Mouse (Mus musculus) heart, adult 2 months (tissue): ENCODE data around the gene Slf2. TPM values are rescaled to one million over a fixed set of nuclear protein-coding genes. Genes with fewer than 3 reads are reported as not detected.

Source experiments
- DNase-seq, 2 experiments: peaks; one replicate each; pipeline ENCODE4 v3.0.0; 2021
- H3K27ac ChIP-seq: fragments of 200-600 bp; 2 replicates; pipeline ENCODE4 v1.8.1; 2022
- H3K27me3 ChIP-seq: fragments of 200-500 bp; 2 replicates; pipeline ENCODE4 v1.6.1; 2012; ENCODE audit warnings: mild to moderate bottlenecking, low read length, inconsistent platforms, mixed read lengths; ENCODE audit not compliant: control insufficient read depth, insufficient read depth
- H3K36me3 ChIP-seq: fragments of 200-500 bp; 2 replicates; pipeline ENCODE4 v1.6.1; 2012; ENCODE audit warnings: low read length, inconsistent platforms; ENCODE audit not compliant: control insufficient read depth, insufficient read depth
- H3K4me1 ChIP-seq: fragments of 200-500 bp; 2 replicates; pipeline ENCODE4 v1.6.1; 2011; ENCODE audit warnings: low read length; ENCODE audit not compliant: control insufficient read depth, insufficient read depth
- H3K4me3 ChIP-seq: fragments of 200-600 bp; 2 replicates; pipeline ENCODE4 v1.8.1; 2022
- H3K79me2 ChIP-seq: fragments of 200-500 bp; replicated peaks from 2 replicates; pipeline ENCODE4 v1.6.1; 2012; ENCODE audit warnings: mild to moderate bottlenecking, inconsistent platforms, low read length, moderate library complexity, mixed read lengths; ENCODE audit not compliant: control insufficient read depth, insufficient read depth
- H3K9ac ChIP-seq: fragments of 200-500 bp; 2 replicates; pipeline ENCODE4 v1.6.1; 2012; ENCODE audit warnings: low read depth, mild to moderate bottlenecking, control low read depth, inconsistent platforms, low read length, mixed read lengths
- CTCF ChIP-seq: fragments of 200-600 bp; IDR thresholded peaks from 2 replicates; pipeline ENCODE4 v1.8.1; 2022; ENCODE audit warnings: antibody characterized with exemption, mild to moderate bottlenecking, moderate library complexity
- EP300 ChIP-seq: fragments of 200-500 bp; IDR thresholded peaks from 2 replicates; pipeline ENCODE4 v1.6.1; 2011; ENCODE audit warnings: low read depth, low read length, control low read depth; ENCODE audit not compliant: insufficient read depth
- POLR2A ChIP-seq: fragments of 200-500 bp; IDR thresholded peaks from 2 replicates; pipeline ENCODE4 v1.6.1; 2011; ENCODE audit warnings: mild to moderate bottlenecking, low read depth, low read length, control low read depth; ENCODE audit not compliant: insufficient read depth
- WGBS: fragments of 180-500 bp; shearing (Covaris S2); methylation state at CpG from one replicate; pipeline ENCODE4 v1.1.7; 2018; 5-methylcytosine and 5-hydroxymethylcytosine counted together
- intact Hi-C: fragments of 180-260 bp; cut with DNase I; formaldehyde crosslinking; loops from one replicate; pipeline ENCODE4 v1.15.1; 2025
- polyA plus RNA-seq: library from polyadenylated mRNA; depleted of rRNA; stranded (reverse); fragments of >200 nt; gene quantifications from 2 replicates; pipeline ENCODE4 v1.2.3, GENCODE M21; 2012
- total RNA-seq, 2 experiments: library from RNA; stranded (reverse); gene quantifications; 2 replicates each; pipeline ENCODE4 v1.2.3; 2021

The Slf2 gene
- total and polyA plus RNA-seq, 3 experiments, result 16.6 to 23.0 (median 18.4) TPM

- H3K9ac ChIP-seq, result no peak overlapping the region
- no peak overlapping the region for H3K27ac ChIP-seq
- DNase-seq, result no peak
- TF ChIP-seq POLR2A (no peak), CTCF (no peak), EP300 (no peak)
- intact Hi-C loops, result no loop called here
- no peaks in the 10 kb centered on the region for H3K27me3 ChIP-seq
- no peaks in the 10 kb centered on the region for H3K79me2 ChIP-seq
- H3K36me3 ChIP-seq, result no peaks in the 10 kb centered on the region
- WGBS, result 80% methylated on average over 2 of the region's 2 CpGs
- H3K4me3 ChIP-seq, result no peak overlapping the region
- H3K4me1 ChIP-seq, result peaks cover 1% of the 10 kb centered on the region; the same call in 1 of the 2 replicates
These were observed 49.8 kb downstream of the Slf2 start for GRCm38 (mm10) chr19:44980787-44981186.

GRCm38 (mm10) chr19:44982477-44983115 lies 51.6 kb downstream of the Slf2 start:
- Histone ChIP-seq H3K9ac (no peak overlapping the region), H3K27me3 (no peaks in the 10 kb centered on the region), H3K79me2 (no peaks in the 10 kb centered on the region), H3K4me1 (peaks cover 1% of the 10 kb centered on the region; the same call in 1 of the 2 replicates), H3K36me3 (no peaks in the 10 kb centered on the region), H3K4me3 (no peak overlapping the region), H3K27ac (no peak overlapping the region)
- intact Hi-C loops, result no loop called here
- 44% methylated on average over 7 of the region's 7 CpGs for WGBS
- no peak for DNase-seq
- TF ChIP-seq EP300 (no peak), CTCF (no peak), POLR2A (no peak)

GRCm38 (mm10) chr19:44983366-44983765 lies 52.4 kb downstream of the Slf2 start:
- WGBS, result 88% methylated on average over 6 of the region's 6 CpGs

GRCm38 (mm10) chr19:44984420-44984819 lies 53.5 kb downstream of the Slf2 start:
- no peaks in the 10 kb centered on the region for H3K36me3 ChIP-seq
- TF ChIP-seq CTCF, result no peak
- TF ChIP-seq EP300, result no peak
- TF ChIP-seq POLR2A, result no peak
- no peak overlapping the region for H3K4me3 ChIP-seq
- H3K27ac ChIP-seq, result no peak overlapping the region
- DNase-seq, result no peak
- H3K79me2 ChIP-seq, result no peaks in the 10 kb centered on the region
- 94% methylated on average over 4 of the region's 4 CpGs for WGBS
- intact Hi-C loops, result no loop called here
- peaks cover 3% of the 10 kb centered on the region; the same call in 1 of the 2 replicates for H3K27me3 ChIP-seq
- no peak overlapping the region for H3K9ac ChIP-seq
- peaks cover 5% of the 10 kb centered on the region; the same call in 1 of the 2 replicates for H3K4me1 ChIP-seq

More at GRCm38 (mm10) chr19:44983366-44983765, 52.4 kb downstream of the Slf2 start:
- Histone ChIP-seq H3K36me3 (no peaks in the 10 kb centered on the region), H3K27ac (no peak overlapping the region), H3K4me3 (no peak overlapping the region), H3K27me3 (no peaks in the 10 kb centered on the region), H3K79me2 (no peaks in the 10 kb centered on the region), H3K4me1 (peaks cover 1% of the 10 kb centered on the region; the same call in 1 of the 2 replicates), H3K9ac (no peak overlapping the region)
- no peak for DNase-seq
- intact Hi-C loops, result no loop called here
- TF ChIP-seq CTCF (no peak), POLR2A (no peak), EP300 (no peak)

GRCm38 (mm10) chr19:44985159-44985988 lies 54.4 kb downstream of the Slf2 start:
- no peaks in the 10 kb centered on the region for H3K36me3 ChIP-seq
- TF ChIP-seq CTCF (no peak), POLR2A (no peak), EP300 (no peak)
- no peak overlapping the region for H3K27ac ChIP-seq
- WGBS, result 30% methylated on average over 5 of the region's 5 CpGs
- peaks cover 5% of the 10 kb centered on the region; the same call in 1 of the 2 replicates for H3K4me1 ChIP-seq
- H3K4me3 ChIP-seq, result no peak overlapping the region
- DNase-seq, result no peak
- H3K27me3 ChIP-seq, result peaks cover 3% of the 10 kb centered on the region; the same call in 1 of the 2 replicates
- intact Hi-C loops, result no loop called here
- no peak overlapping the region for H3K9ac ChIP-seq
- no peaks in the 10 kb centered on the region for H3K79me2 ChIP-seq

GRCm38 (mm10) chr19:44987004-44987403 lies 56.1 kb downstream of the Slf2 start:
- no peak for DNase-seq
- peaks cover 3% of the 10 kb centered on the region; the same call in 1 of the 2 replicates for H3K27me3 ChIP-seq
- peaks cover 5% of the 10 kb centered on the region; the same call in 1 of the 2 replicates for H3K4me1 ChIP-seq
- TF ChIP-seq EP300, result no peak
- no peak for TF ChIP-seq POLR2A
- no peak for TF ChIP-seq CTCF
- no peaks in the 10 kb centered on the region for H3K79me2 ChIP-seq
- H3K9ac ChIP-seq, result no peak overlapping the region
- 78% methylated on average over 6 of the region's 6 CpGs for WGBS
- intact Hi-C loops, result no loop called here
- H3K27ac ChIP-seq, result no peak overlapping the region
- no peaks in the 10 kb centered on the region for H3K36me3 ChIP-seq
- H3K4me3 ChIP-seq, result no peak overlapping the region
